Mouse (Mus musculus) liver, embryonic 14.5 days (tissue): ENCODE data around the gene Tpst2. TPM values are rescaled to one million over a fixed set of nuclear protein-coding genes. Genes with fewer than 3 reads are reported as not detected.

Experiments
- ATAC-seq: fragments of 200-750 bp; cut with Nextera tagmentation; 2 replicates; pipeline ENCODE4 v1.8.0; 2017; ENCODE audit warnings: moderate number of reproducible peaks, mild to moderate bottlenecking, moderate library complexity; ENCODE audit not compliant: insufficient read depth
- DNase-seq, 3 experiments: peaks; one replicate each; pipeline ENCODE4 v3.0.0-alpha.2; 2012 to 2013; ENCODE audit warnings: low read depth in 3 of 3, low spot score in 3 of 3
- H3K27ac ChIP-seq: fragments of 300-500 bp; sonication (generic); 2 replicates; pipeline ENCODE4 v1.5.1; 2014; ENCODE audit warnings: moderate library complexity, mild to moderate bottlenecking, control low read depth, inconsistent platforms
- H3K27me3 ChIP-seq: fragments of 300-500 bp; sonication (generic); 2 replicates; pipeline ENCODE4 v1.6.1; 2014; ENCODE audit warnings: mild to moderate bottlenecking, low read length, moderate library complexity; ENCODE audit not compliant: control insufficient read depth, insufficient read depth
- H3K36me3 ChIP-seq: fragments of 300-500 bp; sonication (generic); replicated peaks from 2 replicates; pipeline ENCODE4 v1.6.1; 2014; ENCODE audit warnings: low read depth; ENCODE audit not compliant: control insufficient read depth, insufficient read depth
- H3K4me1 ChIP-seq, 2 experiments: fragments of 200-500 bp in 1 of 2; fragments of 300-500 bp in 1 of 2; sonication (generic) in 1 of 2; replicated peaks; 2 replicates each; pipeline ENCODE4 v1.6.1; 2012 to 2014; ENCODE audit warnings: antibody characterized with exemption in 1 of 2, inconsistent platforms in 1 of 2, low read length in 1 of 2; ENCODE audit not compliant: control insufficient read depth in 2 of 2, insufficient read depth in 2 of 2
- H3K4me2 ChIP-seq: fragments of 300-500 bp; sonication (generic); 2 replicates; pipeline ENCODE4 v1.6.1; 2014; ENCODE audit warnings: low read depth, mild to moderate bottlenecking, control low read depth, moderate library complexity
- H3K4me3 ChIP-seq, 2 experiments: fragments of 200-500 bp in 1 of 2; fragments of 300-500 bp in 1 of 2; sonication (generic) in 1 of 2; 2 replicates each; pipeline ENCODE4 v1.5.1; 2012 to 2014; ENCODE audit warnings: low read depth in 2 of 2, low read length in 2 of 2, mild to moderate bottlenecking in 2 of 2, control low read depth in 1 of 2, inconsistent platforms in 1 of 2, moderate library complexity in 1 of 2; ENCODE audit not compliant: insufficient read depth in 1 of 2
- H3K9ac ChIP-seq: fragments of 300-500 bp; sonication (generic); replicated peaks from 2 replicates; pipeline ENCODE4 v1.6.1; 2014; ENCODE audit warnings: mild to moderate bottlenecking, control low read depth, moderate library complexity
- H3K9me3 ChIP-seq: fragments of 300-500 bp; sonication (generic); 2 replicates; pipeline ENCODE4 v1.6.1; 2016; ENCODE audit warnings: low read length, mixed read lengths; ENCODE audit not compliant: control insufficient read depth
- CTCF ChIP-seq: IDR thresholded peaks from 2 replicates; pipeline ENCODE4 v1.5.1; 2016; ENCODE audit warnings: antibody characterized with exemption, low read depth, control low read depth
- EP300 ChIP-seq: IDR thresholded peaks from 2 replicates; pipeline ENCODE4 v1.6.1; 2016; ENCODE audit warnings: antibody characterized with exemption, low read depth
- WGBS: fragments of 180-500 bp; shearing (Covaris S2); extraction: QIAGEN DNeasy Blood & Tissue Kit; methylation state at CpG from one replicate; pipeline ENCODE4 v1.1.7; 2014; ENCODE audit not compliant: insufficient replicate concordance; 5-methylcytosine and 5-hydroxymethylcytosine counted together
- polyA plus RNA-seq, 2 experiments: library from polyadenylated mRNA; depleted of rRNA in 1 of 2; stranded (reverse) in 1 of 2; unstranded in 1 of 2; fragments of >200 nt; fragmentation: Nextera tagmentation in 1 of 2; extraction: Ambion mirVana in 1 of 2; gene quantifications; 2 replicates each; pipeline versions ENCODE4 v1.2.1 to v1.2.3; 2012 to 2014

The Tpst2 gene
- polyA plus RNA-seq, 2 experiments, result 17.2 to 30.9 TPM

DNA sequence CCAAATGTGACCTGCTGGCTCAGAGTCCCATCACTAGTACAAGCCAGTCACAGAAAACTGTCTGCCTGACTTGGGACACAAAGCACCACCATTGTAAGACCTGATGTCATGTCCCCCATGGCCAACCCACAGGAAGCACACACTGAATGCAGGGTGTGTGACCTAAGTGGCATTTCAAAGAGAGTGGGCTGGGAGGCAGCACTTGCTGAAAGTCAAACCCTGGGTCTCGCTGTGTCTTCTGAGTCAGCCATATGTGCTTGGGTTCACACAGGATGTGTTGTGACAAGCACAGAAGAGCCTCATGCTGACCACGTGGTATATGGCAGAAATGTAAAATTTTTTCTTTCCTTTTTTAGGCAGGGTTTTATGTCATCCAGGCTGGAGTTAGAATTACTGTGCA, 20.8 kb downstream of the Tpst2 start:
- no peaks in the 10 kb centered on the region for H3K27me3 ChIP-seq
- H3K4me2 ChIP-seq, result no peak overlapping the region
- WGBS, result 42% methylated on average over 2 of the region's 2 CpGs
- H3K9ac ChIP-seq, result peak overlapping the region; percentile 37
- TF ChIP-seq EP300 (no peak), CTCF (no peak)
- H3K27ac ChIP-seq, result peak overlapping the region; percentile 27
- ATAC-seq (no peak), DNase-seq (no peak)
- H3K4me1 ChIP-seq, result peaks cover 14 to 65% of the 10 kb centered on the region in 2 experiments
- H3K36me3 ChIP-seq, result no peaks in the 10 kb centered on the region
- H3K9me3 ChIP-seq, result no peaks in the 10 kb centered on the region
- no peak overlapping the region for H3K4me3 ChIP-seq

DNA sequence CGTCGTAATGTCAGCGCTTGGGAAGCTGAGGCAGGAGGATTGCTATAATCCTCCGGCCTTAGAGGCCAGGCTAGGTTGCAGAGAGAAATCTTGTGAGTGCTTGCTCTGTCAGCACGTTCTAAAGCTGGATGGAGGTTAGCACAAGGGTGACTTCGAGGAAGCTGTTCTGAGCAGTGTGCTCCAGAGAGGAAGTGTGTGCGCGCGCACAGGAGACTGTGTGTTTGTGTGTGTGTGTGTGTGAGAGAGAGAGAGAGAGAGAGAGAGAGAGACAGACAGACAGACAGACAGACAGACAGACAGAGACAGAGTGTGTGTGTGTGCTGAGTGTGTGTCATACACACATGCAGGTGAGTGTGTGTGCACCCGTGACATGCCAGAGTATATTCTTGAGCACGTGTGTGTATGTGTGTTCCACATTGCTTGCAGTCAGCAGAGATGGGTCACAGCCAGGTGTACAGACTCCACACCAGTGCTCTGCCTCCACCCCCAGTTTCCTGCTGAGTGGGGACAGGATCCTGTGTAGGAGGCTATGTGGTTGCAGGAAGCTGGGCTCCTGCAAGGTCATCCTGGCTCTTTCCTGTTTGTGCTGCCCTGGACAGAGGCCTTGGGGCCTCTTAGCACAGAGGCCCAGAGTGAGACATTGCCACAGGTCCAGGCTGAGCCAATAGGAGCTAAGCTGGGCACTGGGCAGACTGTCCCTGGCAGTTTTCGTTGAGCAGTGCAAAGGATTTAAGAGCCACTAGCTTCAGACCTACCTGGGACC, 21.9 kb downstream of the Tpst2 start:
- 57% methylated on average over 12 of the region's 12 CpGs for WGBS
- Histone ChIP-seq H3K9me3 (no peaks in the 10 kb centered on the region), H3K36me3 (no peaks in the 10 kb centered on the region), H3K4me2 (no peak overlapping the region), H3K27me3 (no peaks in the 10 kb centered on the region), H3K9ac (no peak overlapping the region), H3K4me1 (peaks cover 14 to 66% of the 10 kb centered on the region in 2 experiments), H3K27ac (no peak overlapping the region; the same call in 1 of the 2 replicates), H3K4me3 (no peak overlapping the region)
- ATAC-seq (peak; percentile 20), DNase-seq (no peak)
- TF ChIP-seq CTCF (no peak), EP300 (no peak)

DNA sequence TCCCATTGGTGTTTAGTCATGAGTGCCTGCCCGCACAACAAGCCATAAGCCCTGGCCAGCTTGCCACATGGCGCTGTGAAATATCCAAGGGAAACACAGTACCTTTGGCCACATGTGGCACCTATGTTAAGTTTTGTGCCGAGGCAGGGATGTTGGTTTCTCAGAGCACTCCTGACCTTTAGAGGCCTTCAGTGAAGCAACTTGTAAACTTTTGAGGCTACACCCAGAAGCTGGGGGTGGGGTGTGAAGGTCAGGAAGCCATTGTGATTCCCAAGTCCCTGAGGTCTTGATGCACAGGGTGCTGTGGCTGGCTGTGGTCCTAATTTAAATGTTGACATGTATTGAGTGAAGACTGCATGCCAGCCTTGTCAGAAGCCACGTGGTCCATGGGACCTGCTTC, 22.9 kb downstream of the Tpst2 start:
- peaks cover 14 to 58% of the 10 kb centered on the region in 2 experiments for H3K4me1 ChIP-seq
- 59% methylated on average over 4 of the region's 4 CpGs for WGBS
- no peak overlapping the region for H3K9ac ChIP-seq

DNA sequence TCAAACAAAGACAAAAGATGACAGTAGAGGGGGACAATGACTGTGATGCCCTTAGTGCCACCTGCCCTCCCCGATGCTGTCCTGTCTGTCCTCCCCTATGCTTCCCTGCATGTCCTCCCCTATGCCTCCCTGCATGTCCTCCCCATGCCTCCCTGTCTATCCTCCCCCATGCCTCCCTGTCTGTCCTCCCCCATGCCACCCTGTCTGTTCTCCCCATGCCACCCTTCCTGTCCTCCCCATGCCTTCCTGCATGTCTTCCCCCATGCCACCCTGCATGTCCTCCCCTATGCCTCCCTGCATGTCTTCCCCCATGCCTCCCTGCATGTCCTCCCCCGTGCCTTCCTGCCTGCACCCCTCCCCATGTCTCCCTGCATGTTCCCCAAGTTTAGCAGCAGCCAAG, 23.6 kb downstream of the Tpst2 start:
- no peaks in the 10 kb centered on the region for H3K9me3 ChIP-seq
- WGBS, result 79% methylated on average over 2 of the region's 2 CpGs
- H3K27me3 ChIP-seq, result no peaks in the 10 kb centered on the region
- ATAC-seq (no peak), DNase-seq (no peak)
- no peak overlapping the region for H3K9ac ChIP-seq
- no peak overlapping the region for H3K4me2 ChIP-seq
- H3K4me3 ChIP-seq, result no peak overlapping the region
- TF ChIP-seq EP300, result no peak
- no peak for TF ChIP-seq CTCF
- H3K27ac ChIP-seq, result no peak overlapping the region
- no peaks in the 10 kb centered on the region for H3K36me3 ChIP-seq
- H3K4me1 ChIP-seq, result peaks cover 10 to 50% of the 10 kb centered on the region in 2 experiments

More for the DNA sequence above, 22.9 kb downstream of the Tpst2 start:
- Histone ChIP-seq H3K9me3 (no peaks in the 10 kb centered on the region), H3K4me3 (no peak overlapping the region), H3K27ac (no peak overlapping the region), H3K36me3 (no peaks in the 10 kb centered on the region), H3K27me3 (no peaks in the 10 kb centered on the region), H3K4me2 (no peak overlapping the region)
- DNase-seq, result no peak
- TF ChIP-seq EP300 (no peak), CTCF (no peak)
- ATAC-seq, result no peak

DNA sequence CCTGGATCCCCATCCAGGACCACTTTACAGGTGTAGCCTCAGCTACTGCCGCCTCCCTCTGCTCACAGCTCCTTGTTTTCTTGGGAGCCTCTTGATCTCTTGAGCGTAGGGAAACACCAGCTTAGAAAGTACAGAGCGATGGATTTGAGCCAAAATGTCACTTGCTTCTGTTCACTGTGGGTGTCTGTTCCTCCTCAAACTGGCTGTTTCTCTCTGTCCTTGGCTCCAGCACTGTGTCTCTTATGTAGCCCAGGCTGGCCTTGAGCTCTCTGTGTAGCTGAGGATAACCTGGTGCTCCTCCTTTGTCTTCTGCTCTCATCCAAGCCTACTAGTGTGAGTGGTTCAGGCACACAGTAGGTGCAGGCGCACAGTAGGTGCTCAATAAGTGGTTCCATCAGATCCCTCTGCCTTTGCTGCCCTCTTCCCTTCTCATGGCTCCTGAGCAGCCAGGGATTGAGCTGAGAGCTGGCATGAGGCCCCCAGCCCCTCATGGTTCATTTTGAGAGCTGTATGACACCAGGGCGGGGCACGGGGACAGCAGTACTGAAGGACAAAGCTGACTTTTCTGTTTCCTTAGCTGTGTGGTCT, 24.3 kb downstream of the Tpst2 start:
- Histone ChIP-seq H3K4me2 (no peak overlapping the region), H3K9me3 (no peaks in the 10 kb centered on the region), H3K9ac (no peak overlapping the region), H3K27me3 (no peaks in the 10 kb centered on the region), H3K4me1 (peaks cover 7 to 43% of the 10 kb centered on the region in 2 experiments), H3K36me3 (no peaks in the 10 kb centered on the region), H3K27ac (no peak overlapping the region), H3K4me3 (no peak overlapping the region)
- no peak for TF ChIP-seq CTCF
- no peak for TF ChIP-seq EP300
- DNase-seq (no peak), ATAC-seq (no peak)
- 80% methylated on average over 6 of the region's 6 CpGs for WGBS
